Mouse (Mus musculus): ENCODE data around the gene Asb16.

GRCm38 (mm10) chr11:102268520-102269244, at the start of gene Asb16:
- no peak for TF ChIP-seq CTCF (conservative IDR thresholded peaks at IDR 0.05; ENCODE audit: low read length)
- TF ChIP-seq NANOG (IDR thresholded peaks at IDR 0.05; ENCODE audit: borderline replicate concordance, low read length) = no peak

Data from E14TG2a.4 (cell line).